In genomic region chr7:28440739-28441138, GRCm38 (mm10) we compare ENCODE assay signal across 9 mouse cellular contexts. TPM values are rescaled to one million over a fixed set of nuclear protein-coding genes. Genes with fewer than 3 reads are reported as not detected.
DNase-seq lines count a peak whose midpoint lies in the region.
"Had no signal": no experiment of that assay in that cellular context is flagged by ENCODE, and none has a peak within 500 bp of the region (broad histone marks: within the 10 kb centered on the region; RNA-seq: fewer than 3 reads in every experiment).

No protein-coding gene starts in this region.

- peaks cover 11% of the 10 kb centered on the region for H3K27me3 ChIP-seq in limb, embryonic 10.5 days (ENCODE audit: low read depth, poor library complexity, severe bottlenecking)
- peaks cover 3% of the 10 kb centered on the region for H3K27me3 ChIP-seq in hindbrain, embryonic 10.5 days (ENCODE audit: insufficient read depth, poor library complexity, severe bottlenecking)

- H3K4me1 ChIP-seq in limb, embryonic 10.5 days, result peaks cover 10% of the 10 kb centered on the region
- H3K4me1 ChIP-seq in hindbrain, embryonic 10.5 days (replicated peaks), result peaks cover 5% of the 10 kb centered on the region

- WGBS in limb, embryonic 10.5 days, result 63% methylated on average over 2 of the region's 2 CpGs
- 48% methylated on average over 2 of the region's 2 CpGs for WGBS in hindbrain, embryonic 10.5 days

- H3K27ac ChIP-seq in limb, embryonic 10.5 days, result 0 out of 2 replicates have a peak overlapping the region, but pooled peaks have one; percentile 12
- no peak overlapping the region; the same call in 1 of the 2 replicates for H3K27ac ChIP-seq in hindbrain, embryonic 10.5 days
- H3K27ac ChIP-seq: hindbrain, embryonic 15.5 days had no signal

- H3K36me3 ChIP-seq in limb, embryonic 10.5 days, result 0 out of 2 replicates have a peak, but pooled peaks cover 2% of the 10 kb centered on the region
- no peaks in the 10 kb centered on the region for H3K36me3 ChIP-seq in hindbrain, embryonic 10.5 days
- H3K36me3 ChIP-seq: hindbrain, embryonic 15.5 days had no signal

- H3K4me3 ChIP-seq in limb, embryonic 10.5 days, result no peak overlapping the region
- H3K4me3 ChIP-seq in hindbrain, embryonic 10.5 days, result no peak overlapping the region
- H3K4me3 ChIP-seq: hindbrain, embryonic 15.5 days had no signal

- DNase-seq in adrenal gland, adult 2 months, result peak; percentile 42
- no peak for DNase-seq in adrenal gland, postnatal 25 days
- peak; percentile 64 for DNase-seq in c-Kit-positive CD71-negative TER-119-negative erythroid progenitor cells, embryonic 14.5 days (ENCODE audit: low read depth)
- no peak for DNase-seq in limb, embryonic 10.5 days (ENCODE audit: low spot score)
- DNase-seq in natural killer cell, adult 2 months (ENCODE audit: low spot score in 2 of 2), result peak; percentile 80 to 85
- DNase-seq in right cerebral cortex, postnatal 25 days, result no peak
- DNase-seq in hindbrain, embryonic 10.5 days (ENCODE audit: low spot score), result no peak
- no peak for DNase-seq in cerebellum, postnatal 10 days

- H3K9me3 ChIP-seq in limb, embryonic 10.5 days (replicated peaks), result no peaks in the 10 kb centered on the region
- H3K9me3 ChIP-seq in hindbrain, embryonic 10.5 days, result no peaks in the 10 kb centered on the region
- H3K9me3 ChIP-seq: hindbrain, embryonic 15.5 days had no signal

RNA-seq across cellular contexts. Expression of gene Gmfg, which starts 3.5 kb away (rescaled TPM):
- 10 to 100 TPM in 1 of 2 experiments, 1 to 10 TPM in 1; 7.1 to 10.4 TPM for total RNA-seq in adrenal gland, adult 2 months (2021)
- polyA plus RNA-seq in adrenal gland, adult 2 months (2012; rRNA removed), result 0.58 and 0.89 TPM in 2 replicates
- 7.2 and 11.2 TPM in 2 replicates for total RNA-seq in adrenal gland, postnatal 25 days (2021)
- polyA plus RNA-seq in limb, embryonic 10.5 days (2016; fragmentation: Nextera tagmentation; extraction: Ambion mirVana), result 6.8 and 7.7 TPM in 2 replicates
- 6.7 and 7.1 TPM in 2 replicates for polyA plus RNA-seq in hindbrain, embryonic 10.5 days (2016; fragmentation: Nextera tagmentation; extraction: Ambion mirVana)

RNA-seq across cellular contexts. Expression of gene Lrfn1, which starts 11.0 kb away (rescaled TPM):
- 10 to 100 TPM; 12.9 to 25.4 TPM for total RNA-seq in adrenal gland, adult 2 months (2021)
- polyA plus RNA-seq in adrenal gland, adult 2 months (2012; rRNA removed), result 33.6 and 37.1 TPM in 2 replicates
- 15.9 and 17.4 TPM in 2 replicates for total RNA-seq in adrenal gland, postnatal 25 days (2021)
- 4.1 and 5.0 TPM in 2 replicates for polyA plus RNA-seq in limb, embryonic 10.5 days (2016; fragmentation: Nextera tagmentation; extraction: Ambion mirVana)
- polyA plus RNA-seq in hindbrain, embryonic 10.5 days (2016; fragmentation: Nextera tagmentation; extraction: Ambion mirVana), result 4.4 and 5.2 TPM in 2 replicates

RNA-seq across cellular contexts. Expression of gene Paf1, which starts 48.0 kb away (rescaled TPM):
- 100 to 1,000 TPM in 1 of 2 experiments, 10 to 100 TPM in 1; 73.4 to 104 TPM for total RNA-seq in adrenal gland, adult 2 months (2021)
- 323 and 399 TPM in 2 replicates for polyA plus RNA-seq in adrenal gland, adult 2 months (2012; rRNA removed)
- total RNA-seq in adrenal gland, postnatal 25 days (2021), result 80.7 and 92.7 TPM in 2 replicates
- polyA plus RNA-seq in limb, embryonic 10.5 days (2016; fragmentation: Nextera tagmentation; extraction: Ambion mirVana), result 81.3 and 91.5 TPM in 2 replicates
- polyA plus RNA-seq in hindbrain, embryonic 10.5 days (2016; fragmentation: Nextera tagmentation; extraction: Ambion mirVana), result 83.2 and 85.4 TPM in 2 replicates

RNA-seq across cellular contexts. Expression of gene Med29, which starts 48.2 kb away (rescaled TPM):
- total RNA-seq in adrenal gland, adult 2 months (2021), result 10 to 100 TPM; 39.6 to 49.7 TPM
- polyA plus RNA-seq in adrenal gland, adult 2 months (2012; rRNA removed), result 72.1 and 88.5 TPM in 2 replicates
- 31.3 and 34.4 TPM in 2 replicates for total RNA-seq in adrenal gland, postnatal 25 days (2021)
- 65.1 and 67.0 TPM in 2 replicates for polyA plus RNA-seq in limb, embryonic 10.5 days (2016; fragmentation: Nextera tagmentation; extraction: Ambion mirVana)
- 62.9 and 65.0 TPM in 2 replicates for polyA plus RNA-seq in hindbrain, embryonic 10.5 days (2016; fragmentation: Nextera tagmentation; extraction: Ambion mirVana)

Comparison
In these comparisons a context has a peak if more than half of its experiments do, and no peak if none do; other contexts are left out.
1. DNase-seq: peak in adrenal gland, adult 2 months (single experiment), c-Kit-positive CD71-negative TER-119-negative erythroid progenitor cells, embryonic 14.5 days (single experiment) and natural killer cell, adult 2 months (2 of 2); none in adrenal gland, postnatal 25 days (single experiment), limb, embryonic 10.5 days (single experiment), right cerebral cortex, postnatal 25 days (single experiment), hindbrain, embryonic 10.5 days (single experiment) and cerebellum, postnatal 10 days (0 of 2).